Mouse (Mus musculus) neural tube, embryonic 11.5 days (tissue): ENCODE results near the gene Ascl2. TPM values are rescaled to one million over a fixed set of nuclear protein-coding genes. Genes with fewer than 3 reads are reported as not detected.
A peak's percentile ranks its signal among the peaks of the same experiment; 100 is the strongest.

Experiments used
- ATAC-seq: fragments of 200-750 bp; cut with Nextera tagmentation; 2 replicates; pipeline ENCODE4 v1.8.0; 2017; ENCODE audit warnings: moderate number of reproducible peaks, mild to moderate bottlenecking, moderate TSS enrichment, moderate library complexity; ENCODE audit not compliant: insufficient read depth, low FRiP score, low TSS enrichment
- DNase-seq: peaks from one replicate; pipeline ENCODE4 v3.0.0-alpha.2; 2015; ENCODE audit warnings: low spot score
- H3K27ac ChIP-seq: fragments of 300-500 bp; sonication (generic); 2 replicates; pipeline ENCODE4 v1.5.1; 2014; ENCODE audit warnings: low read depth, mild to moderate bottlenecking, low read length
- H3K27me3 ChIP-seq: fragments of 300-500 bp; sonication (generic); 2 replicates; pipeline ENCODE4 v1.6.1; 2014; ENCODE audit warnings: mild to moderate bottlenecking, low read length, mixed read lengths; ENCODE audit not compliant: control insufficient read depth, insufficient read depth
- H3K36me3 ChIP-seq: fragments of 300-500 bp; sonication (generic); 2 replicates; pipeline ENCODE4 v1.6.1; 2014; ENCODE audit warnings: mild to moderate bottlenecking, low read length, moderate library complexity, mixed read lengths; ENCODE audit not compliant: control insufficient read depth, insufficient read depth
- H3K4me1 ChIP-seq: fragments of 300-500 bp; sonication (generic); 2 replicates; pipeline ENCODE4 v1.6.1; 2014; ENCODE audit warnings: low read length, mixed read lengths; ENCODE audit not compliant: control insufficient read depth, insufficient read depth
- H3K4me2 ChIP-seq: fragments of 300-500 bp; sonication (generic); 2 replicates; pipeline ENCODE4 v1.6.1; 2014; ENCODE audit warnings: low read depth, mild to moderate bottlenecking, moderate library complexity
- H3K4me3 ChIP-seq: fragments of 300-500 bp; sonication (generic); 2 replicates; pipeline ENCODE4 v1.5.1; 2014; ENCODE audit warnings: low read depth, low read length
- H3K9ac ChIP-seq: fragments of 300-500 bp; sonication (generic); 2 replicates; pipeline ENCODE4 v1.6.1; 2014; ENCODE audit warnings: mild to moderate bottlenecking, low read length
- H3K9me3 ChIP-seq: fragments of 300-500 bp; sonication (generic); 2 replicates; pipeline ENCODE4 v1.6.1; 2016; ENCODE audit warnings: low read length; ENCODE audit not compliant: control insufficient read depth
- WGBS: fragments of 180-500 bp; shearing (Covaris S2); extraction: QIAGEN DNeasy Blood & Tissue Kit; methylation state at CpG from one replicate; pipeline ENCODE4 v1.1.7; 2014; 5-methylcytosine and 5-hydroxymethylcytosine counted together
- polyA plus RNA-seq: library from polyadenylated mRNA; unstranded; fragments of >200 nt; fragmentation: Nextera tagmentation; extraction: Ambion mirVana; gene quantifications from 2 replicates; pipeline ENCODE4 v1.2.1, GENCODE M21; 2014

Ascl2 gene
- polyA plus RNA-seq, result 0.31 and 0.66 TPM in 2 replicates

GRCm38 (mm10) chr7:142968809-142969511 lies at the start of gene Ascl2:
Gene Ascl2, minus strand, starts transcription at chr7:142969264.
- Histone ChIP-seq H3K27ac (no peak within 1 kb of the TSS), H3K9me3 (no peaks in the 10 kb centered on the region), H3K27me3 (peaks cover 49% of the 10 kb centered on the region), H3K9ac (peak within 1 kb of the TSS; percentile 29; the same call in 1 of the 2 replicates), H3K36me3 (no peaks in the 10 kb centered on the region), H3K4me3 (peak within 1 kb of the TSS; percentile 40), H3K4me2 (peak within 1 kb of the TSS; percentile 86), H3K4me1 (peaks cover 12% of the 10 kb centered on the region; the same call in 1 of the 2 replicates)
- WGBS, result under 1% methylated on average over 51 of the region's 51 CpGs
- ATAC-seq (peak; percentile 72; the same call in 1 of the 2 replicates), DNase-seq (peak; percentile 60)

GRCm38 (mm10) chr7:143017181-143017580 lies 48.1 kb upstream of the Ascl2 start:
- no peaks in the 10 kb centered on the region for H3K36me3 ChIP-seq
- WGBS, result 77% methylated on average over 4 of the region's 4 CpGs
- H3K27ac ChIP-seq, result no peak overlapping the region
- no peaks in the 10 kb centered on the region for H3K9me3 ChIP-seq
- DNase-seq (no peak), ATAC-seq (no peak)
- no peak overlapping the region for H3K9ac ChIP-seq
- no peak overlapping the region for H3K4me2 ChIP-seq
- H3K4me3 ChIP-seq, result no peak overlapping the region
- H3K4me1 ChIP-seq, result 0 out of 2 replicates have a peak, but pooled peaks cover 3% of the 10 kb centered on the region
- H3K27me3 ChIP-seq, result no peaks in the 10 kb centered on the region

GRCm38 (mm10) chr7:143016424-143017142 lies 47.5 kb upstream of the Ascl2 start:
- Histone ChIP-seq H3K36me3 (no peaks in the 10 kb centered on the region), H3K9ac (no peak overlapping the region), H3K27ac (no peak overlapping the region), H3K4me1 (0 out of 2 replicates have a peak, but pooled peaks cover 5% of the 10 kb centered on the region), H3K4me2 (no peak overlapping the region), H3K27me3 (no peaks in the 10 kb centered on the region), H3K4me3 (no peak overlapping the region), H3K9me3 (no peaks in the 10 kb centered on the region)
- WGBS, result 56% methylated on average over 9 of the region's 9 CpGs
- ATAC-seq (no peak), DNase-seq (no peak)

GRCm38 (mm10) chr7:143015755-143016423 lies 46.8 kb upstream of the Ascl2 start:
- 24% methylated on average over 1 of the region's 1 CpGs for WGBS
- Histone ChIP-seq H3K4me1 (0 out of 2 replicates have a peak, but pooled peaks cover 5% of the 10 kb centered on the region), H3K4me2 (no peak overlapping the region), H3K4me3 (no peak overlapping the region), H3K27me3 (no peaks in the 10 kb centered on the region), H3K36me3 (no peaks in the 10 kb centered on the region), H3K27ac (no peak overlapping the region), H3K9me3 (no peaks in the 10 kb centered on the region), H3K9ac (no peak overlapping the region)
- no peak for ATAC-seq
- DNase-seq, result no peak

- 86% methylated on average over 7 of the region's 7 CpGs for WGBS
- ATAC-seq, result no peak
Measured at GRCm38 (mm10) chr7:143014862-143015659, 46.0 kb upstream of the Ascl2 start.

GRCm38 (mm10) chr7:143013420-143014178 lies 44.5 kb upstream of the Ascl2 start:
- Histone ChIP-seq H3K9ac (no peak overlapping the region), H3K4me2 (no peak overlapping the region), H3K27me3 (no peaks in the 10 kb centered on the region), H3K27ac (no peak overlapping the region), H3K4me1 (0 out of 2 replicates have a peak, but pooled peaks cover 5% of the 10 kb centered on the region), H3K9me3 (no peaks in the 10 kb centered on the region), H3K36me3 (no peaks in the 10 kb centered on the region), H3K4me3 (no peak overlapping the region)
- DNase-seq, result no peak
- 76% methylated on average over 8 of the region's 8 CpGs for WGBS
- no peak for ATAC-seq

More at GRCm38 (mm10) chr7:143014862-143015659, 46.0 kb upstream of the Ascl2 start:
- H3K4me1 ChIP-seq, result 0 out of 2 replicates have a peak, but pooled peaks cover 5% of the 10 kb centered on the region
- H3K4me2 ChIP-seq, result no peak overlapping the region
- H3K9me3 ChIP-seq, result no peaks in the 10 kb centered on the region
- no peak overlapping the region for H3K27ac ChIP-seq
- H3K36me3 ChIP-seq, result no peaks in the 10 kb centered on the region
- no peak overlapping the region for H3K9ac ChIP-seq
- no peaks in the 10 kb centered on the region for H3K27me3 ChIP-seq
- H3K4me3 ChIP-seq, result no peak overlapping the region
- no peak for DNase-seq

- WGBS, result 75% methylated on average over 5 of the region's 5 CpGs
- no peak for DNase-seq
- ATAC-seq, result no peak
- Histone ChIP-seq H3K27ac (no peak overlapping the region), H3K27me3 (no peaks in the 10 kb centered on the region), H3K36me3 (no peaks in the 10 kb centered on the region), H3K4me2 (no peak overlapping the region), H3K9me3 (no peaks in the 10 kb centered on the region), H3K9ac (no peak overlapping the region), H3K4me1 (0 out of 2 replicates have a peak, but pooled peaks cover 5% of the 10 kb centered on the region), H3K4me3 (no peak overlapping the region)
Measured at GRCm38 (mm10) chr7:143012230-143012875, 43.3 kb upstream of the Ascl2 start.
